Mouse (Mus musculus): ENCODE measurements around the gene Dazl.
A peak's percentile ranks its signal among the peaks of the same experiment; 100 is the strongest.

The Dazl gene

DNA sequence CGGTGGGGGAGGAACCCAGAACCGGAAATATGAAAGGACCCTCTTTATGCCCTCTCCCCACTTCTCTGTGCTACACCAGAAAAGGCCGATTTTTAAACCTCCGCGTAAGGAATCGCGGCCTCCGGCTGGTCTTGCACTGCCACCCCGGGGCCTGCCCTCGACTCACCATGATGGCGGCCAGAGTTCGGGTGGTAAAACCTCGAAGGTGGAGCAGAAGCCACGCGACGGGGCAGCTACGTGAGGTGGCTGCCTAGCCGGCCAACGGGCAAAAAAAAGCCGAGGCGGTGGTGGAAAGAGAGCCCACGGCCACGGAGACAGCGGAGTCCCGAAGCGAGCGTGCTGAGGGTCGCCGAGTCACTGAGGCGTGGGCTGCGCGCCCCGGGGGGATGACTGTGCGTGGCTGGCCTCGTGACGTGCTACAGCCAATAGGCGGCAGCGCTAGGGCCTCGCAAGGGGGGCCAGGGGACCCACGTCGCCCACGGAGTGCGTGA is at the start of gene Dazl:
Gene Dazl (minus strand): TSS at position 396 of the 491 bp plus-strand sequence.
- peak; percentile 41 for DNase-seq

GRCm38 (mm10) chr17:50341850-50342544 is 48.6 kb upstream of the Dazl start:
- DNase-seq: no peak

DNA sequence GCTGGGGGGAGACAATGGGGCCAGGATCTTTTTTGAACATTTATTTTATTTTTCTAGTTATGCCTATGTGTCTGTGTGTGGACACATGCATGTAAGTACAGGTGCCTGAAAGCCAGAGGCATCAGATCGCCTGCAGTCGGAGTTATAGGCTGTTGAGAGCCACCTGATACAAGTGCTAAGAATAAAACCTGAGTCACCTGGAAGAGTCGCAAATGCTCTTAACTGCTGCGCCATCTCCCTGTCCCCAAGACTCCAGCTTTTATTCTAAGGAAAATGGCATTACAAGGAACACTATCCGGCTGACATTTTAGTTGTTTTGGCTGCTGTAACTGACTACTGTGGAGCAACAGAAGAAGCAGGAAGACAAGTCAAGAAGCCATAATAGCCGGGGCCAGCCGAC is 45.5 kb upstream of the Dazl start:
- DNase-seq: no peak

- DNase-seq: no peak
Observed at GRCm38 (mm10) chr17:50335776-50336175, 42.3 kb upstream of the Dazl start.

GRCm38 (mm10) chr17:50334694-50335093 is 41.3 kb upstream of the Dazl start:
- DNase-seq: no peak

DNA sequence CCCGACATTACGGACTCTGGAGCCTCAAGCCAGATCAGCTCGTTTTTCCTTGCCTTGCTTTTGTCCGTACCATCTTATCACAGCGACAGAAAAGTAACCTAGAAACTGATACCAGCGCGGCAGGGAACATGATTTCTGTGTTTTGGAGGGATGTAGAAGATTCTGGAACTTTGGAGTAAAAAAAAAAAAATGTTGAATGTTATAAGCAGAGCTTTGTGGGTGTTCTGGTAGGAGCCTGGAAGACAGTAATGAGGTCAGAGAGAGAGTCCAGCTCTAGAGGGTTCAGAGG is 38.5 kb upstream of the Dazl start:
- no peak for DNase-seq

GRCm38 (mm10) chr17:50331171-50332011 is 38.0 kb upstream of the Dazl start:
- peak; percentile 71 for DNase-seq

GRCm38 (mm10) chr17:50330245-50330644 is 36.8 kb upstream of the Dazl start:
- no peak for DNase-seq

DNA sequence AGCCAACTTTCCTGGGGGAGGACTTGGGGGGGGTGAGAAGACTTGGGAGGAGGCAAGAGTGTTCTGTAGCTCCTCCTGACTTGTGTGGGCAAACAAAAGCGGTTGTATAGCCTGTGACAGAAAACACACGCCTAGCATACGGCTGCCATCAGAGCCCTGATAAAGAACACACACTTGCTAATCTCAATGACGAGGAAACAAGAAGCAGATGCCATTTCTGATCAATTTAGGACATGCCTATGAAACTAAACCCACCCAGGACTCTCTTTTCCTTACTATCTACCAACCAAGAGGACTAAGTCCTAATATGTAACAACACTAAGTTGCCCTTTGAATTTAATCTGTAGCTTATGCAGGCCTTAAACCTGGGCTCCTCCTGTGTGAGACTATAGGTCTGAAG is 31.2 kb upstream of the Dazl start:
- DNase-seq: no peak

GRCm38 (mm10) chr17:50318810-50319209 is 25.4 kb upstream of the Dazl start:
- DNase-seq: no peak

GRCm38 (mm10) chr17:50316216-50317150 is 23.0 kb upstream of the Dazl start:
- DNase-seq: no peak

GRCm38 (mm10) chr17:50310148-50310802 is 16.8 kb upstream of the Dazl start:
- DNase-seq: no peak

GRCm38 (mm10) chr17:50309512-50310072 is 16.2 kb upstream of the Dazl start:
- no peak for DNase-seq

- no peak for DNase-seq
Observed at GRCm38 (mm10) chr17:50308880-50309279, 15.4 kb upstream of the Dazl start.

DNA sequence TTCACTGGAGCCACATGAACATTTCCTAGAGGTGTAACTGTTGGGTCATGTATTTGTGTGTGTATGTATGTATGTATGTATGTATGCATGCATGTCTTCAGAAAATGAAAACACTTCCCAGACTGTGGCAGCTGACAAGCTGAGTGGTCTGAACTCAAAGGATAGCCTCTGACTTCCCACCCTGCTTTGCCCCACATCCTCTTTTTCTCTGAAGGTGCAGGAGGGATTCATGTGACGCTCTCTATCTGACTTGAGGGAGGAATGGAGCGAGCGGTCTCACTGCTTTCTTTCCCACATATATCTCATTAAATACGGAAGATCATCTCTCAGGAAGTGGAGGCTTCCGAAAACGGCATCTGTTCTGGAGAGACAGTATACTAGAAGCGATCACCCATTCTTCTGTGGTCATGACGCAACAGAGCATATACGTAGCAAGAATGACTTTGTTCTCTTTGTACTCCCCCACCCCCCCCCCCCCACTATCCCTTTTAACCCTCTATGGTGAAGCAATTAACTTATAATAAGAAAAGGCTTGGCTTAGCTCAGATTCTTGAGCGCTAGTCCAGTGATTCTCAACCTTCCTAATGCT is 14.7 kb upstream of the Dazl start:
- no peak for DNase-seq

- DNase-seq: no peak
Observed at GRCm38 (mm10) chr17:50302867-50303266, 9.4 kb upstream of the Dazl start.

DNA sequence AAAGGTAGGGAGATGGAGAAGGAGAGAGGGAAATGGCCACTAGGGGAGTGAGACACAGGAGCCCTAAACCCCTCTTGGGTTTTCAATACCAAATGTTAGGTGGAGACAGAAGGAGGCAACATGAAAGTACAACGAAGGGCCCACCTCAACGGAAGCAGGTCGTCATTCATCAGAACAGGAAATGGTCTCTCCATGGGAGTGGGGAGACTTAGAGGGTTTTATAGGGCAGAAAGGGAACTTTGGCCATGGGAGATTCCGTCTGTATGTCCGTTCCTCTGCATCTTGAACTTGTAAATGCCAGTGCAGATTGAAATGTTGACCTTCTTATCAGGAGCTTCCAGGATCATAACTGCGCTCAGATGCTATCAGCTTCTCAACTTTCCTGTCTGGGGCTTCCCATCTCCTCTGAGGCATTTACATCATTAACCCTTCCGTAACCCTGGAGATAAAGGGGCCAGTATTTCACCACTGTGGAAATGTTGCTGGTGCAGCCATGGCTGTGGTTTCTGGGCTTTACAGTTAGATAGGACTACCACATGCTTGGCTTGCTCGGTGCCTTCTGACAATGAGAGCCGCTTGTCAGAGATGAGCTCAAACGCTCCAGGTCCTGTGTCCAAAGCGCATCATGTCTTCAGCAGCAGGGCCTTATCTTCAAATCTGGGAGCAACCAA is 6.9 kb upstream of the Dazl start:
- DNase-seq: no peak

DNA sequence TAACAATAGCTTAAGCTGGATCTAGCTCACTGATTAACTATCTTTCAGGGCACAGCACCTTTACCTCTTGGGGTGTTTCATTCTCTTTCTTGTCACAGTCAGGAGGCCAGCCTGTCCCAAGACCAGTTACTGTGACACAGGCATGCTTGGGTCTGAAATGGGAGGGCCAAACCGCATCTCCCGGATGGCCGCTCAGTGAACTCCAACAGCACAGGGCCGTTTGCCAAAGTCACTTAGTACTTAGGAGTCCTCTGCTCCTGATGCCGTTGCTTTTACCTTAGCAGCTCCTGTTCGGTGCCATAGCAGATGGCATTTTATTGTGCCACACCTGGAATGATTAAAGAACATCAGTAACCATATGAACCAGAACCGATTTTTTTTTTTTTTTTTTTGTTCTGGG is 5.4 kb upstream of the Dazl start:
- DNase-seq: no peak

GRCm38 (mm10) chr17:50294726-50295125 is 1.3 kb upstream of the Dazl start:
- DNase-seq: no peak

- DNase-seq: peak; percentile 88
Observed at GRCm38 (mm10) chr17:50292661-50293171, 720 bp downstream of the Dazl start.
